Mouse (Mus musculus) E14TG2a.4 (cell line): ENCODE results near the gene C2cd4d.
A peak's percentile ranks its signal among the peaks of the same experiment; 100 is the strongest.

Experiments used
- H3K27me3 ChIP-seq: 2 replicates; pipeline ENCODE4 v1.6.1; 2014; ENCODE audit warnings: low read length, control low read depth; ENCODE audit not compliant: insufficient read depth
- H3K36me3 ChIP-seq: 2 replicates; pipeline ENCODE4 v1.6.1; 2014; ENCODE audit warnings: low read length, control low read depth; ENCODE audit not compliant: insufficient read depth
- H3K4me1 ChIP-seq: replicated peaks from 2 replicates; pipeline ENCODE4 v1.6.1; 2014; ENCODE audit warnings: low read depth, low read length, control low read depth
- H3K4me3 ChIP-seq: replicated peaks from 2 replicates; pipeline ENCODE4 v1.5.1; 2014; ENCODE audit warnings: mild to moderate bottlenecking, low read length
- H3K9me3 ChIP-seq: 2 replicates; pipeline ENCODE4 v1.6.1; 2014; ENCODE audit warnings: low read length, control low read depth
- CTCF ChIP-seq: conservative IDR thresholded peaks from 2 replicates; pipeline ENCODE4 v1.5.1; 2014; ENCODE audit warnings: low read length
- NANOG ChIP-seq: IDR thresholded peaks from 2 replicates; pipeline ENCODE4 v1.6.1; 2014; ENCODE audit warnings: borderline replicate concordance, low read length, mixed read lengths
- POU5F1 ChIP-seq: IDR thresholded peaks from 2 replicates; pipeline ENCODE4 v1.6.1; 2014; ENCODE audit warnings: low read length, borderline replicate concordance

C2cd4d gene

GRCm38 (mm10) chr3:94398943-94399481 lies 36.8 kb downstream of the C2cd4d start:
- no peaks in the 10 kb centered on the region for H3K9me3 ChIP-seq
- no peaks in the 10 kb centered on the region for H3K36me3 ChIP-seq
- TF ChIP-seq POU5F1: no peak
- TF ChIP-seq CTCF: no peak
- no peak for TF ChIP-seq NANOG
- peak overlapping the region; percentile 55 for H3K4me3 ChIP-seq
- H3K27me3 ChIP-seq: peaks cover 88% of the 10 kb centered on the region
- H3K4me1 ChIP-seq: peaks cover 17% of the 10 kb centered on the region

- Histone ChIP-seq H3K4me3 (no peak overlapping the region), H3K27me3 (peaks cover 93% of the 10 kb centered on the region), H3K4me1 (peaks cover 17% of the 10 kb centered on the region), H3K36me3 (no peaks in the 10 kb centered on the region), H3K9me3 (no peaks in the 10 kb centered on the region)
- TF ChIP-seq NANOG (no peak), CTCF (no peak), POU5F1 (no peak)
Measured at GRCm38 (mm10) chr3:94399663-94400310, 37.5 kb downstream of the C2cd4d start.

- Histone ChIP-seq H3K36me3 (no peaks in the 10 kb centered on the region), H3K4me1 (peaks cover 17% of the 10 kb centered on the region), H3K9me3 (no peaks in the 10 kb centered on the region), H3K4me3 (no peak overlapping the region), H3K27me3 (peaks cover 97% of the 10 kb centered on the region)
- TF ChIP-seq NANOG (no peak), POU5F1 (no peak), CTCF (no peak)
Measured at GRCm38 (mm10) chr3:94402451-94402850, 40.2 kb downstream of the C2cd4d start.

- Histone ChIP-seq H3K36me3 (no peaks in the 10 kb centered on the region), H3K4me1 (peaks cover 7% of the 10 kb centered on the region; the same call in 1 of the 2 replicates), H3K9me3 (no peaks in the 10 kb centered on the region), H3K4me3 (no peak overlapping the region), H3K27me3 (peaks cover 81% of the 10 kb centered on the region)
- TF ChIP-seq NANOG (no peak), CTCF (no peak), POU5F1 (no peak)
Measured at GRCm38 (mm10) chr3:94404366-94405054, 42.3 kb downstream of the C2cd4d start.

- H3K4me3 ChIP-seq: no peak overlapping the region
- H3K4me1 ChIP-seq: peaks cover 7% of the 10 kb centered on the region; the same call in 1 of the 2 replicates
- no peak for TF ChIP-seq POU5F1
- no peaks in the 10 kb centered on the region for H3K9me3 ChIP-seq
- H3K27me3 ChIP-seq: peaks cover 73% of the 10 kb centered on the region
- H3K36me3 ChIP-seq: no peaks in the 10 kb centered on the region
Measured at GRCm38 (mm10) chr3:94405561-94405960, 43.3 kb downstream of the C2cd4d start.

GRCm38 (mm10) chr3:94412530-94412929 lies 50.3 kb downstream of the C2cd4d start:
- Histone ChIP-seq H3K36me3 (no peaks in the 10 kb centered on the region), H3K4me3 (peak overlapping the region; percentile 69), H3K9me3 (peaks cover 20% of the 10 kb centered on the region), H3K4me1 (peaks cover 6% of the 10 kb centered on the region; the same call in 1 of the 2 replicates), H3K27me3 (peaks cover 40% of the 10 kb centered on the region)
- no peak for TF ChIP-seq POU5F1
- TF ChIP-seq CTCF: no peak
- no peak for TF ChIP-seq NANOG

- Histone ChIP-seq H3K27me3 (peaks cover 37% of the 10 kb centered on the region), H3K4me3 (peak within 1 kb of the TSS; percentile 69), H3K9me3 (peaks cover 20% of the 10 kb centered on the region), H3K36me3 (no peaks in the 10 kb centered on the region), H3K4me1 (peaks cover 6% of the 10 kb centered on the region; the same call in 1 of the 2 replicates)
- TF ChIP-seq POU5F1 (no peak), CTCF (no peak), NANOG (no peak)
Measured at GRCm38 (mm10) chr3:94413031-94413679, 50.9 kb downstream of the C2cd4d start, which contains the start of gene Tdrkh. Gene Tdrkh, plus strand, starts transcription at chr3:94413273.
